Mouse (Mus musculus) CH12.LX (cell line): ENCODE data around the gene Nrp2.

ENCODE experiments used
- CHD2 ChIP-seq: IDR thresholded peaks from 2 replicates; pipeline ENCODE4 v1.6.1; 2011; ENCODE audit warnings: low read length, improper control_type of control experiment
- CTCF ChIP-seq, 2 experiments: IDR thresholded peaks in 1 of 2; conservative IDR thresholded peaks in 1 of 2; 2 replicates each; pipeline ENCODE4 v1.5.1; 2011 to 2012; ENCODE audit warnings: low read depth in 2 of 2, low read length in 2 of 2, improper control_type of control experiment in 1 of 2, inconsistent platforms in 1 of 2, mild to moderate bottlenecking in 1 of 2, moderate library complexity in 1 of 2
- ELF1 ChIP-seq: IDR thresholded peaks from 2 replicates; pipeline ENCODE4 v1.6.1; 2014; ENCODE audit warnings: low read depth, mild to moderate bottlenecking, inconsistent platforms, low read length, improper control_type of control experiment
- EP300 ChIP-seq: IDR thresholded peaks from 2 replicates; pipeline ENCODE4 v1.6.1; 2011; ENCODE audit warnings: low read length, improper control_type of control experiment
- HCFC1 ChIP-seq: IDR thresholded peaks from 2 replicates; pipeline ENCODE4 v1.6.1; 2012; ENCODE audit warnings: low read depth, mild to moderate bottlenecking, inconsistent platforms, low read length, improper control_type of control experiment
- MAFK ChIP-seq: IDR thresholded peaks from 2 replicates; pipeline ENCODE4 v1.6.1; 2011; ENCODE audit warnings: low read length, improper control_type of control experiment; ENCODE audit not compliant: insufficient replicate concordance
- MAX ChIP-seq: IDR thresholded peaks from 2 replicates; pipeline ENCODE4 v1.6.1; 2011; ENCODE audit warnings: low read length, improper control_type of control experiment
- MEF2A ChIP-seq: IDR thresholded peaks from 2 replicates; pipeline ENCODE4 v1.6.1; 2014; ENCODE audit warnings: low read depth, mild to moderate bottlenecking, inconsistent platforms, low read length, improper control_type of control experiment, borderline replicate concordance
- MXI1 ChIP-seq: IDR thresholded peaks from 2 replicates; pipeline ENCODE4 v1.6.1; 2011; ENCODE audit warnings: mild to moderate bottlenecking, low read depth, low read length, improper control_type of control experiment
- POLR2A ChIP-seq: IDR thresholded peaks from 2 replicates; pipeline ENCODE4 v1.6.1; 2011; ENCODE audit warnings: low read depth, mild to moderate bottlenecking, improper control_type of control experiment, low read length
- TCF12 ChIP-seq: IDR thresholded peaks from 2 replicates; pipeline ENCODE4 v1.6.1; 2014; ENCODE audit warnings: low read depth, mild to moderate bottlenecking, inconsistent platforms, low read length, improper control_type of control experiment
- UBTF ChIP-seq: IDR thresholded peaks from 2 replicates; pipeline ENCODE4 v1.6.1; 2012; ENCODE audit warnings: low read depth, mild to moderate bottlenecking, inconsistent platforms, low read length, improper control_type of control experiment, moderate library complexity

DNA sequence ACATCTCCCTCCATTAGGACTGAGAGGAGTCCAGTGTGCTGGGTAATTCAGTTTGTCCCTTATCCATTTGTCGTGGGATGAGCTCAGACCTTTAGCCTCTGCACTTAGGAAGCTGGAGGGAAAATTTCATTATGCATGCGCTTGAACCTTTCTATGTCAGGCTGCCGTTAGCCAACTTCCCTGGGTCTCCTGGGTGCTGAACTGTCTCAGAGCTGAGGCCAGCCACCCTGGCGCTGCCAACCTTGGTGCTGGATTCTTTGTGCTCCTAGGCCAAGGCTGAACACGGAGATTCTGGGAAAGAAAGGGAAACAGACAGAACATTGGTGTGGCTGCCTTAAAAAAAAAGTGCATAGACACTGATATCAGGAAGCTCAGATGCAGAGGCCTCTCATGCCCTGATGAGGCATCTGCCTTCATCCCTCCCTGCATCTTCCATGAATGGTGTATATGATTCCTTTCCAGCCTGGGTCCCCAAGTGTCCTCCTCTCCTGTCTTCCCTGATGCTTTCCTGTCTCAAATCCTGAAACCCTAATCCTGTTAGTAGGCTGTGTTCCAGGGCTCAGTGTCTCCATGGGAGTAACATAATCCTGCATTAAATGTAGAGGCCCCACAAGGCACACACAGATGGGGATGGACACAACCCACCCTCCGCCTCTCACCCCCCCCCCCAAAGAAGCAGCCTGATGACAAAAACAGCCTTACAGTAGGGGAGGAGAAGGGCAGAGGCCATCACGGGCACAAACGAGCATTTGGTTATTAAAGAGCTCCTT is 51.2 kb downstream of the Nrp2 start:
- TF ChIP-seq POLR2A, result no peak
- no peak for TF ChIP-seq CHD2
- TF ChIP-seq TCF12, result no peak
- no peak for TF ChIP-seq UBTF
- no peak for TF ChIP-seq ELF1
- TF ChIP-seq MEF2A, result no peak
- TF ChIP-seq MAX, result no peak
- no peak for TF ChIP-seq EP300
- TF ChIP-seq MAFK, result no peak
- no peak for TF ChIP-seq CTCF (conservative IDR thresholded peaks at IDR 0.05 in 1 of 2, IDR thresholded peaks at IDR 0.05 in 1 of 2; ENCODE audit: low read depth in 2 of 2, low read length in 2 of 2)
- no peak for TF ChIP-seq HCFC1
- no peak for TF ChIP-seq MXI1
